Mouse (Mus musculus): ENCODE measurements at regions not wholly inside any gene's neighbourhood (a gene's known extent, or its start where the extent isn't known, plus 50 kb on each side); places are given as distances from the start of the nearest gene placed in this dataset.

GRCm38 (mm10) chr17:82439105-82439504 lies 700.9 kb upstream of the Slc8a1 start:
- TF ChIP-seq GATA1 (IDR thresholded peaks at IDR 0.05; ENCODE audit: low read length) (no peak), TAL1 (IDR thresholded peaks at IDR 0.05; ENCODE audit: low read length) (no peak)

Data from erythroblast, embryonic 14.5 days (primary cell).